Mouse (Mus musculus): ENCODE measurements at regions not wholly inside any gene's neighbourhood (a gene's known extent, or its start where the extent isn't known, plus 50 kb on each side); places are given as distances from the start of the nearest gene placed in this dataset.
A peak's percentile ranks its signal among the peaks of the same experiment; 100 is the strongest.
"Not testable (repeated sequence)": the region's sequence is repeated elsewhere in the genome, so short reads cannot be mapped to it uniquely, and the experiment has no call there.

DNA sequence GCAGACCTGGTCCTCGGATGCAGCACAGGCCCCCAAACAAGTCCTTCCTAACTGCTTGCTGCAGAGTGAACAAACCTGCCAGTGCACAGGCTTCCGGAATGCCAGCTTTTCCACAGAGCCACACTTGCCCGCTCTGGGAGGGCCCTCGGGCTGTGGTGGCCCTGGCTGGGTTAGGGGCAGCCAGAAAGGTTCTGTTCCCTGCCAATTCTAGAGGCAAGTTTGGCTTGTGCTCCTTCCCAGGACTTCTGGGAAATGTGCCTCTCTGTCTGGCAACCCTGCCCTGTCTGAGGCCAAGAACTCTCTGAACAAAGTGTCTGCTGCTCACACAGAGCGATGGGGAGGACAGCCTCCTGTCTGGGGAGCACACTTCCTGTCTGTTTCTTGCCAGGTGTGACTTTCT, 66.4 kb downstream of the Xrcc2 start:
- peak; percentile 24 to 43 for DNase-seq (ENCODE audit: low spot score in 2 of 2)

DNA sequence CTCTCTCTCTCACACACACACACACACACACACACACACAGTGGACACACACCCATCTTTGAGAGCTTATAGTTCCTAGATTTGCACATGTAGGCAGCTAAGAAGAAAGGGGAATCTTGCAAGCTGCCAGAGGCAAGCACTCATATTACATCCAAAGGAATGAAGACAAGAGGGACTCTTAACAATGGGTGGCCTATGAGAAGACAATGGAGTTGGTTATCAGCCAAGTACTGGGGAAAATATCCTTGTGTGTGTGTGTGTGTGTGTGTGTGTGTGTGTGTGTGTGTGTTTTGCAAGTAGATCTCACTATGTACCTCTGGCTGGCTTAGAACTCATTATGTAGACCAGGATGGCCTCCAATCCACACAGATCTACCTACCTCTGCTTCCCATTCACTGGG, 67.5 kb downstream of the Xrcc2 start:
- no peak for DNase-seq (ENCODE audit: low spot score in 2 of 2)

DNA sequence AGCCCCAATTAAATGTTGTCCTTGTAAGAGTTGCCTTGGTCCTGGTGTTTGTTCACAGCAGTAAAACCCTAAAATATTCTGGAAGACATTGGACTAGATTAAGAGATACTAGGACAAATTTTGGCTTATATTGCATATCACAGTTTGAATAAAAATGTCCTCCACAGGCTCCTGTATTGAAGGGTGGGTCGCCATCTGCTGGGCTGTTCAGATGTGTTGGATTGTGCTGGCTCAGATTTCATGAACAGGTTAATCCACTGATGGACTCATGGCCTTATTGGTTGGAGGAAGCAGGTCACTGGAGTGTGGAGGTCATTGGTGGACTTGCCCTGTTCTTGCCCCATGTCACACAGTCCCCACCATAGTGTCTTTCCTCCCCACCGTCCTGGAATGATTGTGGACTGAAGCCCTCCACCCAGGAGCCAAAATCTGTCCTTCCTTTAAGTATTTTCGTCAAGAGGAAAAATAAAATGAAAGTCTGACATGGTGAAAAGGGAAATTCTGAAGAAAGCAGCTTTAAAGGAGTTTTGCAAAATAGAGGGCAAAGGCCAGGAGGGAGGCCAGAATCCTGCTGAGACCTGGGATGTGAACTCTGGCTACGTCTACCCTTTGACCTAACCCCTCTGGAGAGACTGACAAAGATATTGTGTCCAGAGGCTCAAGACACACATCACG, 72.6 kb downstream of the Xrcc2 start:
- DNase-seq (ENCODE audit: low spot score in 2 of 2) = no peak

DNA sequence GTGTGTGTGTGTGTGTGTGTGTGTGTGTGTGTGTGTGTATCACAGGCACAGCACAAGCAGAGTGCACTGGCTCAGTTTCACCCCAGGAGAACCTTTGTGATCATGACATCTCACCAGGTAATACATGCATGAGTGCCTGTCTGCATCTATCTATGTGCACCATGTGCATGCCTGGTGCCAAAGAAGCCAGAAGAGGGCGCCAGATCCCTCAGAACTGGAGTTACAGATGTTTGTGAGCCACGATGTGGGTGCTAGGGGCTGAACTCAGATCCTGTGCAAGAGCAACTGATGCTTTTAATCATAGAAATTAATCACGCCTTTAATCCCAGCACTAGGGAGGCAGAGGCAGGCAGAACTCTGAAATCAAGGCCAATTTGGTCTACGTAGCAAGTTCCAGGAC, 75.9 kb downstream of the Xrcc2 start:
- no peak for DNase-seq (ENCODE audit: low spot score in 2 of 2)

DNA sequence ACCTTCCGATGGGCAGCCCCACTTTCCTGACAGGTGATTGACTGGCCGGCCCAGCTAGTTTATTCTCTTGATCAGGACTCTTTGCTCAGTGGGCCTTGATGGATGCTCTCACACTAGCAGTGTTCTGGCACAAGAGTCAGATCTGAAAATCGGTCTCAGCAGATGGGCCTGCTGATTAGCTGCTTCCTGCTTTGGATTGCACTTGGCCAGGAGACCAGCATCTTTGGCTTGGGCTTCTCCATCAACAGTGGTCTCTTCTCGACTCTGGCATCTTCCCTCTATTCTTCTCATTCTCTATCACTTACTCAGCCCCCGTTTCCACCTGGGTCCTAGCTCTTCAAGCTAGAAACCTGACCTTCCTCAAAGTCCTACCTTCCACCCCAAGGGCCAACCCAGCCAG, 77.1 kb downstream of the Xrcc2 start:
- DNase-seq (ENCODE audit: low spot score in 2 of 2) = no peak

DNA sequence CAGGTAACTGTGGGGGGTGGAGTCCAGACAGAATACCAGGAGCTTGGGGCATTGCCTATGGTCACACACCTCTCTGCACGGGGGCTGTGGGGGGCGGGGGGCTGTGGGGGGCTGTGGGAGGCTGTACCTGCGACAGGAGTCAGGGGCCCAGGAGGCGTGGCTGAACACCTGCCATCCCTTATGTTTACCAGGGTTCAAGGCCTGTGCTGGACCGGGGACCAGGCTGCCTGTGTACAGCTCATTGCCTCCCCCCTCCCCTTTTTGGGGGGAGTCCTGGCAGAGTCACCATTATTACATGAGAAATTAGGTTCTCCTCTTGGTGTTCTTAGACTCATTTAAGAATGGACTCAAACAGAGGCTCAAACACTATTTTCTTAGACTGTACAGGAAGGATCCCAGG, 78.5 kb downstream of the Xrcc2 start:
- no peak for DNase-seq (ENCODE audit: low spot score in 2 of 2)

DNA sequence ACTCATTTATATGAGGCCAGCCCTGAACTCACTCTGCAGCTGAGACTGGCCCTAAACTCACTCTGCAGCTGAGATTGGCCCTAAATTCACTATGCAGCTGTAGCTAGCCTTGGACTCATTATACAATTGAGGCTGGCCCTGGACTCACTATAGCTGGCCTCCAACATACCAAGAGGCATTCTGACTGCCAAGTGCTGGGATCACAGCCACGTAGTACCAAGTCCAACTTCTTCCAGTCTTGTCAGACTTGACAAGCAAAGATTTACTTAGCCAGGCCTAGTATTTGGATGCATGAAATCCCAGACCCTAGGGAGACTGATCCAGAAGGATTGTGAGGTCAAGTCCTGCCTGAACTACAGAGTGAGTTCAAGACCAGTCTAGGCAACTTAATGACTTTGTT, 81.6 kb downstream of the Xrcc2 start:
- no peak for DNase-seq (ENCODE audit: low spot score in 2 of 2)

DNA sequence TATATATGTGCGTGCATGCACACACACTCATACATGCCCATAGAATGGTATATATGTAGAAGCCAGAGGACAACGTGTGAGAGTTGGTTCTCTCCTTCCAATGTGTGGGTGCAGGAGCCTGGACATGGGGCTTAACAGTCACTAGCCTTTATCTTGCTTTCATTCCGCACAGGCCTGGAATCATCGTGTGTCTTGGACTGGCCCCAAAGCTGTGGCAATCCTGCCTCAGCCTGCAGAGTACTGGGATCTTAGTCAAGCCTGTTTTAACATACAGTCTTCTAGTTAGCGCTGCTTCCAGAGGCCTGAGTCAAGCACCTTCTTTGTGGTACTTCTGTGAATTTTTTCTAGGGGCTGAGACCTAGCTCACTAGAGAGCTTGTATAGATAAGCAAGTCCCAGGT, 85.8 kb downstream of the Xrcc2 start:
- DNase-seq (ENCODE audit: low spot score in 2 of 2) = no peak

DNA sequence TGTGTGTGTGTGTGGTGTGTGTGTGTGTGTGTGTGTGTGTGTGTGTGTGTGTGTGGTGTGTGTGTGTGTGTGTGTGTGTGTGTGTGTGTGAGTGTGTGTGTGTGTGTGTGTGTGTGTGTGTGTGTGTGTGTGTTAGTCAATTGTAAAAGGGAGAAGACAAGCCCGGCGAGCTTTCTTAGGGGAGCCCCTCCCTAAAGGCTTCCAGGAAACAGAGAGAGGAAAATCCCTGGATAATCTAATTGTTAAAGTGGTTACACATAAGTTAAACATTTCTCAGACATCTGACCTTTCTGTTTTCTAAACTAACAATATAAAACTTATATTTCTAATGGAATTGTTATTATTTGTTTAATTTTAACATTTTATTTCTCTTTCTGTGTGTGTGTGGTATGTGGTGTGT, 86.3 kb downstream of the Xrcc2 start:
- not testable (repeated sequence) for DNase-seq (ENCODE audit: low spot score in 2 of 2)

DNA sequence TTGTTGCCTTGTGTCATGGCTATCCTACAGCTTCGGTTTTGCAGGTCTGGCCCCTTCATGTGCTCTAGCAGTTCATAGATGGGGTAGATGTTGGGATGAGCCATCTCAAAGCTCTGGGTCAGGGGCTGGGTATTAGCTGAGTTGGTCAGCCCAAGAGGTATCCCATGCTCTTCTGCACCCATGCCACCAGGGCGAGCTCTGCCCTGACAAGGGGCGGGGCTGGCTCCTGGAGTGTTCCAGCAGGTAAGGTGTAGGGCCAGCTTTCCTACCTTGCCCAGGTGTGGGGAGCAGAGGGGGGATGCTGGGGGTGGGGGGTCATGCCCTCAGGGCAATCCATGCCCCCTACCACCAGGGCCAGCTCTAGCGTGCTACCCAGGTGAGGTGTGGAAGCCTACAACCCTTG, 91.0 kb downstream of the Xrcc2 start:
- DNase-seq (ENCODE audit: low spot score in 2 of 2) = no peak

DNA sequence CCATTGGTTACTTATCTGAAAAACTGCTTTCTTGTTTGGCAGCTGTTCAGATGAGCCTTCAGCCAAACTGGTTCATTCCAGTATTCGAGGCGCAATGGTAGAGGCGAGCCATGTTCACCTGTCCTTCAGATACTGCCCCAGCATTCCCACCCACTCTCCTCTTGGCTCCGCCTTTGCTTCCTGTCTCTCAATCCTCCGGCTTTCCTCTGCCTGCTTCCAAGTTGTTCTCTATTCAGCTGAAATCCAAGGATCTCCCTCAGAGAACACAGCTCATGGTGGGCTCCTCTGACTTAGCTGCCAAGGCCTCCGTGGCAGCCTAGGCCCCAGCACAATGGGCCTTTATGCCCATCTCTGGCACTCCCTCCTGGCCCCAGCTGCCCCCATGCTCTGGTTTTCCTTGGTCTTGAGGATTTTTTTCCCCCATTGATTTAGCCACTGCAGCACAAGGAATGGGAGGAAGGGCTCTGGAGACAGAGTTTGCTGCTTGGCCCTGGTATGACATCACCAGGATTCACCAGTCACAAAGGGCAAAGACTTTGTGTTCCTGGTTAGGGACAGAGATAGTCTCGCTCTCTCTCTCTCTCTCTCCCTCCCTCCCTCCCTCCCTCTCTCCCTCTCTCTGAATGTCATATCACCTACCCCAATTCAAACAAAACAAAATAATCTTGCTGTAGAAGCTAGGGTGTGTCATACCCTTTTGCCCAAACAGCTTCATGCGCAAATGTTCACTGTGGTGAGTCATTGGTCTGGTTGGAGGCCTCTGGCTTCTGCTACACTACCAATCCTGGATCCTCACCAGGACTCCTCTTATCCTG, 91.6 kb downstream of the Xrcc2 start:
- peak; percentile 23 to 55 for DNase-seq (ENCODE audit: low spot score in 2 of 2)

DNA sequence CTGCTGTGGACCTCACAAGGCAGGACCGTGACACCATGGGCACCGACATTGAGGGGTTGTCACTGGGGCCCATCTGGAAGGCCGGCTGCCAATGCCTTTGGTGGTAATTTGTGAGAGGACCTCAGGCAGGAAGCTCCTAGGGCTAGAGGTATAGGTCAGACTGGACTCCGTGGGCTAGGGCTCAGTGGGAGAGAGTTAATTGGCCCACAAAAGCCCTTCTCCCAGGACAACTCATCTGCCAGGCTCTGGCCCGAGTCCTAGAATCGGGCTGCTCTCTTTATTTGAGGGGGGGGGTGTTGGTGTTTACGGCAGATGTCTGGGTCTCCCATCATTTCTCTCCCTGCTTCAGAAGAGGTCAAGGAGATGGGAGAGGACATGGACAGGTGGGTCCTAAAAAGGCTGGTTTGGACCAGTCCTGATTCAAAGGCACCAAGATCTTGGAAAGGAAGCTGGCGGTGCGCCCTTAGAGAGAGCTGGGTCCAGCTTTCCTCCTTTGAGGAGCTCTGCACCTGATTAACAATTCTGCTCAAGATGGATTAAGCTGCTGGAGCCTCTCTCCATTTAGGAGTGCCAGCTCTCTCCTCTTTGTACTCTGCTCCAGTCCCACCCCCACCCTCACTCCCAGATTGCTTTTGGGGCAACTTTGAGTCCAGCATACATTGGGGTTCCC, 93.5 kb downstream of the Xrcc2 start:
- peak; percentile 7 to 34 for DNase-seq (ENCODE audit: low spot score in 2 of 2)

DNA sequence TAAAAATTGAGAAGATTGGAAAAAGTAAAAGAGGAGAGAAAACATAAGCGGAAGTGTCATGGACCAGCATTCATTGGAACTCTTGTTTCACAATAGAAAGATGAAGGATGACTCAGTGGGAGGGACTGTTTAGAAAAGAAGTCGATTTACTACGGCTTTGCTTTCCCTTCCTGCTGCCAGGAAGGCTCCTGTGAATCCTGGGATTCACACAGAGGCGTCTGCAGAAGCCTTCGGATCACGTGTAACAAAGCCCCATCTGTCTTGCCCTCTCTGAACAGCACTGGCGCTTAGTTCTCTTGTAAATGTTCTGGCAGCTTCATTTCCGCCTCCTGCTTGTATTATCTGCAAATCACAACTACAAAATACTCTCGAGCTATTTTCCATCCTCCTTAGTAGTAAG, 94.0 kb downstream of the Cct8l1 start:
- peak; percentile 51 to 74 for DNase-seq (ENCODE audit: low spot score in 2 of 2)

DNA sequence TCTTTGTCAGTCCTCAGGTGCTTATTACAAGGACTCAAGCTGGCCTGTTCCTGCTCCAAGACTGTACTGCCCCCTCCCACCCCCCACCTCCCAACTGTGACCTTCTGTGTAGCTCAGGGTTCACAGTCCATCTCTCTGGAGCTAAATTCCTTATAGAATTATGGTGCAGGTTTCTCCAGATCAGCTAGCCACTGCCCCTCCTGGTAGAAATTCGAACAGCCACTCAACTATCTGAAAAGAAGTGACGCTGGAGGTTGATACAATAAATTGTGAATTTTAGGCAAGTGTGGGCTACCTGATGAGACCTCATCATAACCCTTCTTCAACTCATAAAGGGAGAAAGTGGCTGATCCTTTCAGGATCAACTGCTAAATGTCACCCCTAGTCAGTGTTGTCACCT, 86.3 kb downstream of the Cct8l1 start:
- DNase-seq (ENCODE audit: low spot score in 2 of 2) = no peak

DNA sequence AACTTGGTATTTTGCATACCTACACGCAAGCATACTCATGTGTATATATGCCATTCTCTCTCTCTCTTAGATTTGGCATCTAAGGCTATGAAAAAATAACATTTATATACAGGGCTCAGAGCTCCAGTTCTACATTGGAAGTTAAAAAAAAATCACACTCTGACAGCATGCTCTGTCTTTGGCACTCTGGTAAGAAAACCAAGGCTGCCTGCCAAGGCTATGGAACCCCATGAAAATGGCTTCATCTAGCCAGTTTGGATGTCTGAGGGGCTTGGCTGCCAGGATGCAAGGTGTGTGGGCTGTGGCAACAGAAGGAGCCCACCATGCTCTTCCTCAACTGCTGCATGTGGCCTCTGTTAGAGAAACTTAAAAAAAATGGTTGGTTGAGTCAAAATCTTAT, 83.5 kb downstream of the Cct8l1 start:
- DNase-seq (ENCODE audit: low spot score in 2 of 2) = peak; percentile 17 to 36

DNA sequence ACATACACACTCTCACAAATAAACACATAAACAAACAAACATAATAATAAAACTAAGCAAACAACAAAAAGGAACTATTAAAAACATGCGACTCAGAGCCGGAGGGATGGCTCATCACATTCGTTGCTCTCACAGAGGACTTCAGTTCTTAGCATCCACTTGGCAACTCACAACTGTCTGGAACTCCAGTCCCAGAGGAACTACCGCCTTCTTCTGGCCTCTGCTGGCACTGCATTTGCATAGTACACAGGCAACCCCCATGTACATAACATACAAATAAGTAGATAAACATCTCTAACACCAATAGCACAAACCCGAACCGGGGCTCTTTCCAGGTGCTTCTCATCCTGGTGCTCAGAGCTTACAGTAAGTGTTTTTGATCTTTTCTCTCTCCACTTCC, 81.9 kb downstream of the Cct8l1 start:
- DNase-seq (ENCODE audit: low spot score in 2 of 2) = no peak

DNA sequence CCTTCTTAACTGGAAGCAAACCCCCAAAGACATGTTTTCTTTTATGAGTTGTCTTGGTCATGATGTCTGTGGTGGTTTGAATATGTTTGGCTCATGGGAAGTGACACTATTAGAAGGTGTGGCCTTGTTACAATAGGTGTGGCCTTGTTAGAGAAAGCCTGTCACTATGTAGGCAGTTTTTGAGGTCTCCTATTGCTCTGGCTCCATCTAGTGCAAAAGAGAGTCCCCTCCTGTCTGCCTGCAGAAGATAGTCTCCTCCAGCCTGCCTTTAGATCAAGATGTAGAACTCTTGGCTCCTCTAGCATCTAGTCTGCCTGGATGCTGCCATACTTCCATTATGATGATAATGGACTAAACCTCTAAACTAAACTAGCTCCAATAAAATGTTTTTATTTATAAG, 75.8 kb downstream of the Cct8l1 start:
- DNase-seq (ENCODE audit: low spot score in 2 of 2) = no peak

Measured in frontal cortex, postnatal 36 days (tissue).